Comparison of ENCODE assay signal across 10 mouse cellular contexts in genomic region chr6:89659692-89660423, GRCm38 (mm10). TPM values are rescaled to one million over a fixed set of nuclear protein-coding genes. Genes with fewer than 3 reads are reported as not detected.
DNase-seq lines count a peak whose midpoint lies in the region; ATAC-seq and TF ChIP-seq lines count a peak whose summit lies in the region.
"Had no signal": no experiment of that assay in that cellular context is flagged by ENCODE, and none has a peak within 500 bp of the region (broad histone marks: within the 10 kb centered on the region; RNA-seq: fewer than 3 reads in every experiment).

No protein-coding gene starts in this region.

- peak; percentile 44 for DNase-seq in layer of hippocampus, adult 11-12 months (ENCODE audit: low spot score)
- no peak for DNase-seq in layer of hippocampus, postnatal 14 days (ENCODE audit: low spot score in 2 of 2)
- DNase-seq in G1E (ENCODE audit: low spot score), result no peak
- DNase-seq in brain, adult 2 months (ENCODE audit: low read depth, low spot score), result peak; percentile 72
- DNase-seq in heart, postnatal 36 days, result peak; percentile 37 to 55
- DNase-seq in lung, postnatal 14 days, result peak; percentile 55
- DNase-seq in spleen, postnatal 14 days (ENCODE audit: low spot score in 2 of 2), result no peak
- no peak for DNase-seq in hindbrain, embryonic 14.5 days (ENCODE audit: low spot score)

- WGBS in hindbrain, embryonic 14.5 days, result 30% methylated on average over 7 of the region's 7 CpGs

- H3K4me1 ChIP-seq in G1E (ENCODE audit: insufficient read depth, low read depth, low read length), result peaks cover 8% of the 10 kb centered on the region
- no peaks in the 10 kb centered on the region for H3K4me1 ChIP-seq in hindbrain, embryonic 14.5 days (replicated peaks; ENCODE audit: control insufficient read depth, insufficient read depth, low read length)
- H3K4me1 ChIP-seq: limb, embryonic 13.5 days; stomach, embryonic 15.5 days had no signal

- H3K9ac ChIP-seq in hindbrain, embryonic 14.5 days, result no peak overlapping the region
- H3K9ac ChIP-seq: limb, embryonic 13.5 days; stomach, embryonic 15.5 days had no signal

- H3K27ac ChIP-seq in hindbrain, embryonic 14.5 days, result no peak overlapping the region
- H3K27ac ChIP-seq: limb, embryonic 13.5 days; stomach, embryonic 15.5 days had no signal

- H3K4me3 ChIP-seq in G1E (ENCODE audit: low read depth, low read length), result no peak overlapping the region
- H3K4me3 ChIP-seq in hindbrain, embryonic 14.5 days (replicated peaks; ENCODE audit: low read length), result no peak overlapping the region
- H3K4me3 ChIP-seq: limb, embryonic 13.5 days; stomach, embryonic 15.5 days had no signal

- no peak for ATAC-seq in G1E (ENCODE audit: extremely low read depth, insufficient number of reproducible peaks, low FRiP score, poor library complexity, severe bottlenecking)
- no peak for ATAC-seq in hindbrain, embryonic 14.5 days (ENCODE audit: low FRiP score)

- no peak overlapping the region for H3K4me2 ChIP-seq in hindbrain, embryonic 14.5 days (replicated peaks)
- H3K4me2 ChIP-seq: limb, embryonic 13.5 days; stomach, embryonic 15.5 days had no signal

- peaks cover 33% of the 10 kb centered on the region for H3K36me3 ChIP-seq in G1E (replicated peaks)
- H3K36me3 ChIP-seq in hindbrain, embryonic 14.5 days (replicated peaks; ENCODE audit: control insufficient read depth, insufficient read depth), result peaks cover 13% of the 10 kb centered on the region
- H3K36me3 ChIP-seq: stomach, embryonic 15.5 days had no signal

- TF ChIP-seq CTCF in G1E (IDR thresholded peaks at IDR 0.05; ENCODE audit: low read depth, low read length), result peak; percentile 47

- no peaks in the 10 kb centered on the region for H3K27me3 ChIP-seq in G1E (ENCODE audit: insufficient read depth, low read length)
- no peaks in the 10 kb centered on the region for H3K27me3 ChIP-seq in hindbrain, embryonic 14.5 days (ENCODE audit: control insufficient read depth, insufficient read depth, low read length)
- H3K27me3 ChIP-seq: limb, embryonic 13.5 days; stomach, embryonic 15.5 days had no signal

- H3K9me3 ChIP-seq in G1E (replicated peaks), result no peaks in the 10 kb centered on the region
- no peaks in the 10 kb centered on the region for H3K9me3 ChIP-seq in hindbrain, embryonic 14.5 days (ENCODE audit: control insufficient read depth, low read length)
- H3K9me3 ChIP-seq: limb, embryonic 13.5 days; stomach, embryonic 15.5 days had no signal

- intact Hi-C loops in heart, postnatal 36 days (cut with DNase I), result no loop called here

RNA-seq across cellular contexts. Expression of gene Txnrd3, which starts 16.1 kb away (rescaled TPM):
- 1 to 10 TPM; 4.8 to 5.2 TPM for total RNA-seq in layer of hippocampus, postnatal 14 days (2021)
- total RNA-seq in G1E (2014; fragmentation: Nextera tagmentation) (2.3 and 3.9 TPM in 2 replicates), G1E (2017) (6.8 and 7.2 TPM in 2 replicates)
- polyA plus RNA-seq in G1E (2012), result 4.1 and 5.7 TPM in 2 replicates
- 10 to 100 TPM; 15.8 to 17.8 TPM for total RNA-seq in heart, postnatal 36 days (2021)
- polyA plus RNA-seq in hindbrain, embryonic 14.5 days (2014; fragmentation: Nextera tagmentation; extraction: Ambion mirVana), result 16.0 and 17.1 TPM in 2 replicates

RNA-seq across cellular contexts. Expression of gene Vmn1r40, which starts 47.5 kb away (rescaled TPM):
- not detected for total RNA-seq in layer of hippocampus, postnatal 14 days (2021)
- not detected in 2 replicates for total RNA-seq in G1E (2014; fragmentation: Nextera tagmentation)
- total RNA-seq in G1E (2017), result 0.06 and 0.16 TPM in 2 replicates
- not detected in 2 replicates for polyA plus RNA-seq in G1E (2012)
- not detected for total RNA-seq in heart, postnatal 36 days (2021)
- polyA plus RNA-seq in hindbrain, embryonic 14.5 days (2014; fragmentation: Nextera tagmentation; extraction: Ambion mirVana), result not detected in 2 replicates
- polyA plus RNA-seq: limb, embryonic 13.5 days; stomach, embryonic 15.5 days had no signal

Comparison
In these comparisons a context has a peak if more than half of its experiments do, and no peak if none do; other contexts are left out.
1. DNase-seq: peak in layer of hippocampus, adult 11-12 months (single experiment), brain, adult 2 months (single experiment), heart, postnatal 36 days (2 of 2) and lung, postnatal 14 days (single experiment); none in layer of hippocampus, postnatal 14 days (0 of 2), G1E (single experiment), spleen, postnatal 14 days (0 of 2) and hindbrain, embryonic 14.5 days (single experiment).